Mouse (Mus musculus): ENCODE data around the gene Isoc2b.
A peak's percentile ranks its signal among the peaks of the same experiment; 100 is the strongest.
"Not testable (repeated sequence)": the region's sequence is repeated elsewhere in the genome, so short reads cannot be mapped to it uniquely, and the experiment has no call there.

Isoc2b gene

DNA sequence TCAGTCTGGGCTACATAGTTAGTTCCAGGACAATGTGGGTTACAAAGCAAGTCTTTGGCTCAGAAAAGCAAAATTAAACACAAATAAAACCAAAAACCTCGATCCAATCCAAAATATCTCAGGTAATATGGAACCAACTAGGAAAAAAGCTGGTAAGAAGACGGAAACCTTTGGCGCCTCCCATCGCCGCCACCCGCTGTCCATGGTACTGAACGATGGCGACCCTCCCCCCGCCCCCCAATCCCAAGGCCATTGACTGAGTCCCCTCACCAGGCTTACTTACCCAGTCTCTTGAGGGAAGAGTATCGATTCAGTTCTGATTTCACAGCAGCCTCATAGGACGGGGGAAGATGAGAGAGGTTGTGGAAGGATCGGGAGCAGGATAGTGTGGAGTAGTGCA lies 39.6 kb downstream of the Isoc2b start:
- peak in 1 of 2 experiments; percentile 13 for DNase-seq

DNA sequence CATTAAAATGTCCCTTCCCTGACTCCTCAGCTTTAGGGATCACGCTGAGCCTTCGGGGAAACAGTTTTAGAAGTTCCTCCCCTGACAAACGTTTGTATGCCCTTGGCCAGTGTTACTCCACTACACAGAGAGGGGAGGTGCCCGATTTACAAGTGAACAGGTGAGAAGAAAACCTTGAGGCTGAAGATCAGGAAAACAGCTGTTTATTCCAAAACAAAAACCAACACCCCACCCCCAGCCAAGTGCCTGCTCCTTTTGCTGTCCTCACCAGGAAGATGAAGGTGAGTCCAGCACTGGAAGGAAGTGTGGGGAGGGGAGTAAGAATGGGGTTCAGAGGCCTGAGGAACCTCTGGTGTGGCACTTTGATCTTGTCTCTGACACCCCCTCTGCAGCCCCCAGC lies 44.7 kb downstream of the Isoc2b start:
- DNase-seq, result no peak

DNA sequence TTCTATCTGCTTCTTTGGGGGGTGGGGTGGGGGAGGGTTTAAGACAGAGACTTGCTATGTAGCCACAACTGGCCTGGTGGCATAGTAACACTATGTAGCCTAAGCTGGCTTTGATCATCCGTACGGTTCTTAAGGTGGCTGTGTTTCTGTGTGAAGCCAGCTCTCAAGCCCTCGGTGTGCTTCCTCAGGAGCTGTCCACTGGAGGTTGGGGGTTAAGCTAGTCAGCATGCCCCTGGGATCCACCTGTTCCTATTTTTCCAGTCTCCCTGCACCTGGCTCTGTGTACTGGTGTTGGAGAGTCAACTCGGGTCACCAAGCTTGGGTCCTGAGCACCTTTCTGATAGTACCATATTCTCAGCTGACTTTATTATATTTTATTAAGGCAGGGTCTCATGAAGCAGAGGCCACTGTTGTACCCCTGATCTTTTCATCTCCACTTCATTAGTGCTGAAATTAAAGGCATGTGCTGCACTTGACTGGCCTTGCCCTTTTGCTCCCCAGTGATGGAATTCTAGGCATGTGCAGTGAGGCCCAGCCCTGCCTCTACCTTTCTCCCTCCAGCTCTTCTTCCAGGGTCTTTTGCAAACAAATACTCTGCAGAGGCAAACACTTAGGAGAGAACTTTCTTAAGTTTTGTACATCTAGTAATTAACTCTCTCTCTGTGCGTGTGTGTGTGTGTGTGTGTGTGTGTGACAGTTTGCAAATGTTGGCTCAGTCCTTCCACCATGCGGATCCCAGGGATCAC lies 47.7 kb downstream of the Isoc2b start:
- DNase-seq, result peak in 1 of 2 experiments; percentile 46

DNA sequence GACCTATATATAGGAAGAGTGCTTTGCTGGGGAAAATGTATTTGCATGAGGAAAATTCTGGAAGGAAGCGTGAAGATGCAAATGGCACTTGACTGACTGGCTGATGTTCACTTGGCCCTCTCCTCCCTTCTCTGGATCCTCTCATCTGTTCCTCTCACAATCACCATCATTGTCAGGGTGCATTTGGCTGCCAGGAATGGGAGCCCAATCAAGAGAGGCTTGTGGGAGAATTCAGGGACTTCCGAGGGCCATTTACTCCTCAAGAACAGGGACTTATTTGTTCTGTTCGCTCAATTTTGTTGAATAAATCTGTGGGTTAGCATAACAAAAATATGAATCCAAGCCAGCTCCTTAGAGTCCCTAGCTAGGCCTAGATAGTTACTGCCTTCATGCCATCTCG lies 48.4 kb downstream of the Isoc2b start:
- DNase-seq, result no peak

DNA sequence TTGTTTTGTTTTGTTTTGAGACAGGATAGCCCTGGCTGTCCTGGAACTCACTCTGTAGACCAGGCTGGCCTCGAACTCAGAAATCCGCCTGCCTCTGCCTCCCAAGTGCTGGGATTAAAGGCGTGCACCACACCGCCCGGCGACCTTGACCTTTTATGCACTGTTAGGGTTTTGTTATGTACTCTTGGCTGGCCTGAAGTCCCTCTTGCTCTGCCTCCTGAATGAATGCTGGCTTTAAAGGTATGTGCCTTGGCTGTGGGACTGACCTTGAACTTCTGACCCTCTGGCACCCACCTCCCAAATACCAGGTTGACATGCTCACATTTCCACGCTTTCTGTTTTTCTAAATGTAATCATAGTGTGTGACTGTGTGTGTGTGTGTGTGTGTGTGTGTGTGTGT lies 49.1 kb downstream of the Isoc2b start:
- DNase-seq, result not testable (repeated sequence)

- no peak for DNase-seq
These were observed 53.5 kb downstream of the Isoc2b start for GRCm38 (mm10) chr7:4816559-4816958.

DNA sequence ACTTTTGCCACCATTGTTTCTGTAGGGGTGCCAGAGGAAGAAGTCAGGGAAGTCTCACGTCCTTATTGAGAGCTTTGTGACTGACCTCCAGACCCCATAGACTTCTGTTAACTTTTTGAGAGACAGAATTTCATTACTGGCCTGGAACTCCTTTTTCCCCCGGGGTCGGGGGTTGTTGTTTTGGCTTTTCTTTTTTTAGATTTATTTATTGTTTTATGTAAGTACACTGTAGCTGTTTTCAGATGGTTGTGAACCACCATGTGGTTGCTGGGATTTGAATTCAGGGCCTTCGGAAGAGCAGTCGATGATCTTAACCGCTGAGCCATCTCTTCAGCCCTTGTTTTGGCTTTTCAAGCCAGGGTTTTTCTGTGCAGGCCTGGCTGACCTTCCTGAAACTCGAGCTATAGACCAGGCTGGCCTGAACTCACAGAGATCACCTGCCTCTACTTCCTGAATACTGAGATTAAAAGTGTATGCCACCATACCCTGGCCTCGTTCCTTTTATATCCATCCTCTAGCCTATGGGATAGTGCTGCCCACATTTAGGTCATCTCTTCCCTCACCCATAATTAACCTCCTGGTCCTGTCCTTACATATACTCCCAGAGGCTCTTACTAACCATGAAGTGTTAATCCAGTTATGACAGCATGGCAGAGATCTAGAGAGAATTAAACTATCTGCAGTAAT lies 56.8 kb downstream of the Isoc2b start:
- DNase-seq, result no peak

GRCm38 (mm10) chr7:4812303-4813104 lies 57.6 kb downstream of the Isoc2b start, which contains the start of gene Ube2s:
TSS of gene Ube2s (minus strand) at chr7:4812590.
- peak; percentile 99 for DNase-seq

- DNase-seq, result no peak
These were observed 58.2 kb downstream of the Isoc2b start for GRCm38 (mm10) chr7:4811842-4812302.

GRCm38 (mm10) chr7:4811131-4811530 lies 58.9 kb downstream of the Isoc2b start:
- DNase-seq, result not testable (repeated sequence)

- DNase-seq, result peak in 1 of 2 experiments; percentile 23
These were observed 63.3 kb downstream of the Isoc2b start for GRCm38 (mm10) chr7:4806716-4807115.

GRCm38 (mm10) chr7:4802247-4802646 lies 67.8 kb downstream of the Isoc2b start:
- no peak for DNase-seq

DNA sequence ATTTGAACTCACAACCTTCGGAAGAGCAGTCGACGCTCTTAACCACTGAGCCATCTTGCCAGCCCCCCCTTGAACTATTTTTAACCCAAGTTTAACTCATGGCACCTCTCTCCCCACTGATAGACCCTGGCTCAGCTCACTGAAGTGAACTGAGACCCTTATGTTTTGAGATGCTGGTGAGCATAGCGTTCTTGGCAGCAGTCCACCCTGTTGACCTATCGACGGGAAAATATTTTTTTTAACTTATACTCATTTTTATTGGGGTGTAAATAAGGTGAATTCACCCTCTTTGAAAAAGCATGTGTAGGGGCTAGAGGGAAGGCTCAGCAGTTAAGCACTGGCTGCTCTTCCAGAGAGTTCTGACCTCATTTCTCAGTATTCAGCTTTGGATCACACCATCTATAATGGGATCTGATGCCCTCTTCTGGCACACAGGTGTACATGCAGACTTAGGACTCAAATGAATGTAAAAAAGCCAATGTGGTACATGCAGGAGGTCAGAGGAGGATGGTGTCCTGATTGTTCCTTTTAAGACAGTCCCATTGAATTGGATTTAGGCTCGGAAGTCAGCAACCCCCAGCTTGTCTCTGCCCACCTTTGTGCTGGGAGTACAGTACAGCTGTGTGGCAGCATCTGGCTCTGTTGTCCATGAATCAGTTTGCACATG lies 74.2 kb downstream of the Isoc2b start:
- DNase-seq, result peak in 1 of 2 experiments; percentile 32
